Mouse (Mus musculus) G1E-ER4 (cell line): ENCODE data around the gene Slc9a6. TPM values are rescaled to one million over a fixed set of nuclear protein-coding genes. Genes with fewer than 3 reads are reported as not detected.

Experiments
- GATA1 ChIP-seq: IDR thresholded peaks from one replicate; pipeline ENCODE4 v1.8.0; 2012; ENCODE audit warnings: low read length, inconsistent platforms
- polyA plus RNA-seq: library from polyadenylated mRNA; stranded (reverse); fragments of >175 nt; gene quantifications from 2 replicates; pipeline ENCODE4 v1.2.3, GENCODE M21; 2012

The Slc9a6 gene
- polyA plus RNA-seq, 1 experiment, result 7.3 TPM

GRCm38 (mm10) chrX:56655686-56656085, 46.1 kb downstream of the Slc9a6 start:
- no peak for TF ChIP-seq GATA1

- TF ChIP-seq GATA1, result no peak
Observed at GRCm38 (mm10) chrX:56659286-56659685, 49.7 kb downstream of the Slc9a6 start.

- no peak for TF ChIP-seq GATA1
Observed at GRCm38 (mm10) chrX:56661143-56661542, 51.6 kb downstream of the Slc9a6 start.

- TF ChIP-seq GATA1, result no peak
Observed at GRCm38 (mm10) chrX:56662316-56662715, 52.8 kb downstream of the Slc9a6 start.

GRCm38 (mm10) chrX:56663377-56663776, 53.8 kb downstream of the Slc9a6 start:
- no peak for TF ChIP-seq GATA1

GRCm38 (mm10) chrX:56665226-56665973, 55.8 kb downstream of the Slc9a6 start:
- TF ChIP-seq GATA1, result no peak

- no peak for TF ChIP-seq GATA1
Observed at GRCm38 (mm10) chrX:56667296-56667695, 57.7 kb downstream of the Slc9a6 start.

GRCm38 (mm10) chrX:56668051-56668450, 58.5 kb downstream of the Slc9a6 start:
- no peak for TF ChIP-seq GATA1

- no peak for TF ChIP-seq GATA1
Observed at GRCm38 (mm10) chrX:56668501-56668900, 58.9 kb downstream of the Slc9a6 start.

GRCm38 (mm10) chrX:56675556-56675955, 66.0 kb downstream of the Slc9a6 start:
- TF ChIP-seq GATA1, result no peak

- TF ChIP-seq GATA1, result no peak
Observed at GRCm38 (mm10) chrX:56677736-56678135, 68.2 kb downstream of the Slc9a6 start.

GRCm38 (mm10) chrX:56679066-56679465, 69.5 kb downstream of the Slc9a6 start:
- no peak for TF ChIP-seq GATA1

GRCm38 (mm10) chrX:56682156-56682720, 72.7 kb downstream of the Slc9a6 start:
- TF ChIP-seq GATA1, result no peak

- no peak for TF ChIP-seq GATA1
Observed at GRCm38 (mm10) chrX:56683521-56683920, 74.0 kb downstream of the Slc9a6 start.

GRCm38 (mm10) chrX:56692554-56692953, 83.0 kb downstream of the Slc9a6 start:
- TF ChIP-seq GATA1, result no peak

- no peak for TF ChIP-seq GATA1
Observed at GRCm38 (mm10) chrX:56694539-56694938, 85.0 kb downstream of the Slc9a6 start.

GRCm38 (mm10) chrX:56697199-56697780, 87.7 kb downstream of the Slc9a6 start:
- no peak for TF ChIP-seq GATA1
